Mouse (Mus musculus) liver, adult 10 weeks (tissue): ENCODE results near the gene Gbp8. TPM values are rescaled to one million over a fixed set of nuclear protein-coding genes. Genes with fewer than 3 reads are reported as not detected.

Experiments
- polyA plus RNA-seq: library from polyadenylated mRNA; stranded (reverse); fragments of 350-450 nt; fragmentation: Illumina TruSeq; extraction: RNeasy Lipid Tissue Mini Kit (QIAGEN cat#74804); gene quantifications from one replicate; pipeline ENCODE4 v1.2.3, GENCODE M21; 2014; ENCODE audit warnings: low read depth, low replicate concordance

The Gbp8 gene
- polyA plus RNA-seq: 7.3 TPM

DNA sequence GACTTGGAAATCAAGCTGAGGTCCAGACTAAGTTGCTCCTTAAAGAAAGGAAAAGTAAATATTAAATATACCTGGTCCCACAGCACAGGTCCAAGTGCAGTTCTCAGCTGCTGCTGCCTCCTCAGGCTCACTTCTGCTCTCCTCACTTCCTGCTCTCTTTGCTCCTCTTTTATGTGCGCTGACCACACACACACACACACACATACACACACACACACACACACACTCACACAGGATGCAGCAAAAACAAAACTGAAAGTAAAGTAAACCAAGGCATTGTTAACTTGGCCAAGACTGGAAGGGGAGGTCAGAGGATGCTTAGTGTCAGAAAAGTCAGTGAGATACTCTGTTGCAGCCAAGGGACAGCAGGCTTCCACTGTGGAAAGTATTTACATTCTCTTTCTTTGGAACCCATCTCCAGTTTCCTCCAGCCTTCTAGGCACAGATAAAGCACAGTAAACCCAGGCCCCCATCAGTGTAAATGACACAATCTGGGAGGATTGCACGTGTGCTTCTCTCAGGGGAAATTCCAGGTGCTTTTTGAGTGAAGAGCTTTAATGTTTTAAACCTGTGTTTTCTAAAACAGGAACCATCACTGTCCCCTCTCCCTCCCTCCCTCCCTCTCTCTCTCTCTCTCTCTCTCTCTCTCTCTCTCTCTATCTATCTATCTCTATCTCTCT lies at the start of gene Gbp8, which contains the start of the genes Gbp9 and Gbp4:
Gbp8 (minus strand) TSS at position 132 of the 680 bp plus-strand sequence.
Gbp9 (minus strand) TSS at position 131 of the 680 bp plus-strand sequence.
Gbp4 (minus strand) TSS at position 178 of the 680 bp plus-strand sequence.

DNA sequence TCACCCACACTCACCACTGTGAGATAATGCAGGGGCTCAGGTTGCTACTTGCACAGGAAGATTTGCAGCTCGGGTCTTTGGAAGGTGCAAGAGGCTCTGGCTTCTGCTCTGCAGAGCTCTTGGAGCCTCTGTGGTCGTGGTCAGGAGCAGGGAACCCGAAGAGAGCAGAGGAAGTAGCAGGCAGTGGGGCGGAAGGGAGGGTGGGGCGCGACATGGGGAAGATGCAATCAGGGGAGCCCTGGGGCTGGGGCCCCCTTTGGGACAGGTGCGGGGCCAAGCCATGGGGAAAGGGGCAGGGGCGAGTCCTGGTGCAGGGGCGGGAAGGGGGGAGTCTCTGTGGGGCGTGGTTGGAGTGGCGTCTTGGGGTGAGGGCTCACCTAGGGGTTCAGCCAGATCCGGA lies 156.8 kb downstream of the Gbp8 start, which contains the start of gene Abcg3:
Abcg3 (minus strand) TSS at position 184 of the 400 bp plus-strand sequence.

Other genes with a start within 250 kb of the Gbp8 start
- 4.6 TPM for gene Abcg3, start 156.8 kb downstream of the Gbp8 start, polyA plus RNA-seq
- 6.2 TPM for gene Gbp9, start within 50 bp of the Gbp8 start, polyA plus RNA-seq
- gene Gbp4, start within 50 bp of the Gbp8 start, polyA plus RNA-seq: 5.9 TPM
- 34.8 TPM for gene Gbp10, start 100.0 kb upstream of the Gbp8 start, polyA plus RNA-seq
- not detected for gene Gm43302, start 154.2 kb upstream of the Gbp8 start, polyA plus RNA-seq
- 32.6 TPM for gene Gbp6, start 154.2 kb upstream of the Gbp8 start, polyA plus RNA-seq